Mouse (Mus musculus): ENCODE data around the gene Tnip3. TPM values are rescaled to one million over a fixed set of nuclear protein-coding genes. Genes with fewer than 3 reads are reported as not detected.
A peak's percentile ranks its signal among the peaks of the same experiment; 100 is the strongest.

Gene Tnip3
- polyA plus RNA-seq, 1 experiment from 2014 or later: not detected

DNA sequence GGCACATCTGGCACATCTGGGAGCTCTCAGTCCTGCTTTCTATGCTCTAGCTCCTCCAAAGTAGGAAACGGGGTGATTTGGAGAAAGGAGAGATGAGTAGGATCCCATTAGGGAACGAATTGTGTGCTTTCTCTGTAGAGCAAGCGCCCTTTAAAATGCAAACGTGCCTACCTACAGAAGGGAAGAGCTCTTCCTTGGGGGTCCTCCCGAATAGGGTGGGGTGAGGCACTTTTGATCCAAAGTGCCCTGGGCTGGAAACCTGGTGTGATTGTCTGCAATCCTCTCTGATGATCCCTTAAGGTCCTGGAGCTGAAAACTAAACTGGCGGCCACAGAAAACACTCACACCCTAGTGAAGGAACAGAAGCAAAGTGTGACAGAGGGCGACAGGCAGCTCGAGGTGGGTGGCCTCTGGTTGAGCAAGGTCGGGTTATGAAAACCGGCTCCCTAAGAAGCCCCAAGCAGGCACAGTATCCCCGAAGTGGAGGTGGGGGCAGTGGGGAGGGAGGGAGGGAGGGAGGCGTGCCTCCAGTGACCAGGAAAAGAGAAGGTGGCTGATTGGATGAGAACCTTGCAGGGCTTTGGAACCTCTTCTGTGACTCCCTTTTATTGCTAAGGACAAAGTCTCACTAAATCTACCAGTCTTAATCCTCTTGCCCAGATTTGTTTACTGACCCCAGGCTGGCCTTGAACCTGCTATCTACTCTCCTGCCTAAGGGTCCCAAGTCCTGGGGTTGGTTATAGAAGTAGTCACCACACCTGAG, 72.1 kb downstream of the Tnip3 start:
- no peak overlapping the region for H3K27ac ChIP-seq (ENCODE audit: low read depth, low read length)
- no peak for DNase-seq (ENCODE audit: low spot score)
- H3K36me3 ChIP-seq (ENCODE audit: control insufficient read depth, insufficient read depth, low read length): no peaks in the 10 kb centered on the region
- H3K4me1 ChIP-seq (ENCODE audit: control insufficient read depth, insufficient read depth, low read length): no peaks in the 10 kb centered on the region
- no peak overlapping the region for H3K4me2 ChIP-seq (ENCODE audit: low read depth)
- H3K27me3 ChIP-seq (ENCODE audit: control insufficient read depth, insufficient read depth, low read length): no peaks in the 10 kb centered on the region
- ATAC-seq (ENCODE audit: insufficient read depth, low FRiP score, low TSS enrichment): no peak
- no peak overlapping the region for H3K9ac ChIP-seq (ENCODE audit: low read length)
- H3K9me3 ChIP-seq (ENCODE audit: control insufficient read depth, low read length): no peaks in the 10 kb centered on the region
- no peak overlapping the region for H3K4me3 ChIP-seq (ENCODE audit: low read depth, low read length)
- WGBS: 22% methylated on average over 12 of the region's 12 CpGs

DNA sequence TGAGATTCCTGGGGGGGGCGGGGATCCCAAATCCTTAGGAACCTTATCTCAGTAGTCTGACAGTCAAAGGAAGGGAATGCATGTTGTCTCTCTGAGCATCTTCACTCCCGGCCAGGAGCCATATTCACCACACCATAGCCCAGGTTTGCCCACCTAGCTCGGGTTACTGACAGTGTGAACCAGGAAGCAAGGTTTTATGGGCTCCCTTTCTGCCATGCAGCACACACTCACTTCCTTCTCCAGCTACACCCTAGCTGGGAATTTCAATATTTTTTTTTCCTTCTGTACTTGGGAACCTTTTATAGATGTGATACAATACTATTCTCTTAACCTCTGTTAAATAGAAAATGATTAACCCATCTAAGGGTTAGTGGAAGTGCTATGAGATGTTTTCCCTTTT, 73.4 kb downstream of the Tnip3 start:
- Histone ChIP-seq H3K9ac (ENCODE audit: low read length) (no peak overlapping the region), H3K4me1 (ENCODE audit: control insufficient read depth, insufficient read depth, low read length) (no peaks in the 10 kb centered on the region), H3K27ac (ENCODE audit: low read depth, low read length) (no peak overlapping the region), H3K27me3 (ENCODE audit: control insufficient read depth, insufficient read depth, low read length) (no peaks in the 10 kb centered on the region), H3K9me3 (ENCODE audit: control insufficient read depth, low read length) (no peaks in the 10 kb centered on the region), H3K4me3 (ENCODE audit: low read depth, low read length) (no peak overlapping the region), H3K4me2 (ENCODE audit: low read depth) (no peak overlapping the region), H3K36me3 (ENCODE audit: control insufficient read depth, insufficient read depth, low read length) (no peaks in the 10 kb centered on the region)
- no peak for DNase-seq (ENCODE audit: low spot score)
- no peak for ATAC-seq (ENCODE audit: insufficient read depth, low FRiP score, low TSS enrichment)
- 82% methylated on average over 3 of the region's 3 CpGs for WGBS

DNA sequence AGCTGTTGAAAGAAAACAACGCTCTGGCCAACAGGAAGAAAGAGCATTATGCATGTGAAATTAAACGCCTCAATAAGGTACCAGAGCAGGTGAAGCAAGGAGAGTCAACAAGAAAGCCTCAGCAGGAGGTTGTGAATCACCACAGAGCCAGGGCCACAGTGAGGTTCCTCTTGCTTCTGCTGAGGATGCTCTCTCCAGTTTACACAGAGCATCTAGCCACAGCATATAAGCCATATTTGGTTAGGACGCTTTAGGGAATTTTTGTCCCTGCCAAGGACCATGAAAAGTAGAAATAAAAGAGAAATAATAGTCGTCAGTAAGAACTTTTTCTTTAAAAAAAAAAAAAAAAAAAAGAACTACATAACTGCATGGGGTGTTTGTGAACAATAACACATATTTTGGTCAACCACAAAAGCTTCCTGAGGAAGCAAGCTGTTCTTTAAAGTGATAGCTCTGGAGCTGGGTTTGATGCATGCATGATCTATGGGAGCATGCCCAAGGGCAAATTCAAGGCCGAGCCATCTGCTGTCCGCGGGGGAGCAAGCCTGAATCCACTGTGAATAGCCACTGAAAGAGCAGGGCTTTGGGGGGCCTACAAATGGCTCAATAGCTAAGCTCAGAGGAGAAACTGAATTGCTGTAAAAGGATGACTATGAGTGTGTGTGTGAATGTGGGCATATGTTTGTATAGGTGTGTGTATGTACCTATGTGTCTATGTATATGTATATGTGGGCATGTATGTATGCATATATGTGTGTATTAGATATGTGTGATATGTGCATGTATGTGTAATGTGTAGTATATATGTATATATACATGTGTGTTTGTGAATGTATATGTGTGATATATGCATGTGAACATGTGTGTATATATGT, 75.0 kb downstream of the Tnip3 start:
- H3K9ac ChIP-seq (ENCODE audit: low read length): no peak overlapping the region

DNA sequence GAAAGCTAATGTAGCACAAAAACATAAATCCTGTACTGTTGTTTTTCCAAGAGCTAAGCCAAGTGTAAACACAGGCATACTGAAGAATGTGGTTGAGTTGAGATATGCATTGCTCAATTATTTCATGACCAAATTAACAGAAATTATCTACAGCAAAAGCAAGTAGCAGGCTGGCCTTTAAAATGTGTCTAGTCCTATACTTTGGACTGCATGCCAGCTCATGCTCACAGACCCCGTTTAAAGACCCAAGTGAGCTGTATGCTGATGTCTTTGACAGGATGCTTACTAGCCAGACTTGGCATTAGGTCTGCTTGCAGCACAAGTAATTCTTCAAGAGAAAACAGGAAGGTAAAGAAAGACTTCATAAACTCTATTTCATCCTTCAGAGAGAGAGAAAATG, 75.8 kb downstream of the Tnip3 start:
- 75% methylated on average over 1 of the region's 1 CpGs for WGBS
- DNase-seq (ENCODE audit: low spot score) (no peak), ATAC-seq (ENCODE audit: insufficient read depth, low FRiP score, low TSS enrichment) (no peak)
- Histone ChIP-seq H3K4me2 (ENCODE audit: low read depth) (no peak overlapping the region), H3K4me1 (ENCODE audit: control insufficient read depth, insufficient read depth, low read length) (no peaks in the 10 kb centered on the region), H3K27me3 (ENCODE audit: control insufficient read depth, insufficient read depth, low read length) (no peaks in the 10 kb centered on the region), H3K36me3 (ENCODE audit: control insufficient read depth, insufficient read depth, low read length) (no peaks in the 10 kb centered on the region), H3K4me3 (ENCODE audit: low read depth, low read length) (no peak overlapping the region), H3K27ac (ENCODE audit: low read depth, low read length) (no peak overlapping the region), H3K9ac (ENCODE audit: low read length) (no peak overlapping the region), H3K9me3 (ENCODE audit: control insufficient read depth, low read length) (no peaks in the 10 kb centered on the region)

More for the DNA sequence above, 75.0 kb downstream of the Tnip3 start:
- WGBS: 28% methylated on average over 7 of the region's 7 CpGs
- Histone ChIP-seq H3K27ac (ENCODE audit: low read depth, low read length) (0 out of 2 replicates have a peak overlapping the region, but pooled peaks have one; percentile 39), H3K36me3 (ENCODE audit: control insufficient read depth, insufficient read depth, low read length) (no peaks in the 10 kb centered on the region), H3K4me3 (ENCODE audit: low read depth, low read length) (no peak overlapping the region), H3K4me2 (ENCODE audit: low read depth) (no peak overlapping the region), H3K27me3 (ENCODE audit: control insufficient read depth, insufficient read depth, low read length) (no peaks in the 10 kb centered on the region), H3K4me1 (ENCODE audit: control insufficient read depth, insufficient read depth, low read length) (no peaks in the 10 kb centered on the region), H3K9me3 (ENCODE audit: control insufficient read depth, low read length) (no peaks in the 10 kb centered on the region)
- ATAC-seq (ENCODE audit: insufficient read depth, low FRiP score, low TSS enrichment) (peak; percentile 71), DNase-seq (ENCODE audit: low spot score) (peak; percentile 29)

DNA sequence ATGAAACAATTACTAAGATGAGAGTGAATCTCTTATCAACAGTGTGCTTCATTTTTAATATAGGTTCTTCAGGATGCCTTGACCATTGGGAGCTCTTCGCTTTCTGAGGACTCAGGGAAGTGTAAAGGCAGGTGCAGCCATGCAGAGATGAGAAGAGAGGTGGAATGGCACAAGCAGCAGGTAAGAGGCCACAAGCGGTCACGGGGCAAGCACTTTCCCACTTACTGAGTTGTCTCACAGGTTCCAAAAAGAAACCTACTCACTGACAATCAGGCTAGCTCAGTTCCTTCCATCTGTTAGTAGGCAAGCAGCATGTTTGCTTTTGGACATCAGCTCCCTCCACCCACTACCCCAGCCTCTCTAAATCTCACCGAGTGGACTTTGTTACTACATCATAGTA, 80.7 kb downstream of the Tnip3 start:
- Histone ChIP-seq H3K4me1 (ENCODE audit: control insufficient read depth, insufficient read depth, low read length) (no peaks in the 10 kb centered on the region), H3K9ac (ENCODE audit: low read length) (no peak overlapping the region), H3K27me3 (ENCODE audit: control insufficient read depth, insufficient read depth, low read length) (no peaks in the 10 kb centered on the region), H3K4me3 (ENCODE audit: low read depth, low read length) (no peak overlapping the region), H3K4me2 (ENCODE audit: low read depth) (no peak overlapping the region), H3K9me3 (ENCODE audit: control insufficient read depth, low read length) (no peaks in the 10 kb centered on the region), H3K36me3 (ENCODE audit: control insufficient read depth, insufficient read depth, low read length) (no peaks in the 10 kb centered on the region), H3K27ac (ENCODE audit: low read depth, low read length) (no peak overlapping the region)
- no peak for ATAC-seq (ENCODE audit: insufficient read depth, low FRiP score, low TSS enrichment)
- no peak for DNase-seq (ENCODE audit: low spot score)
- WGBS: 85% methylated on average over 4 of the region's 4 CpGs

DNA sequence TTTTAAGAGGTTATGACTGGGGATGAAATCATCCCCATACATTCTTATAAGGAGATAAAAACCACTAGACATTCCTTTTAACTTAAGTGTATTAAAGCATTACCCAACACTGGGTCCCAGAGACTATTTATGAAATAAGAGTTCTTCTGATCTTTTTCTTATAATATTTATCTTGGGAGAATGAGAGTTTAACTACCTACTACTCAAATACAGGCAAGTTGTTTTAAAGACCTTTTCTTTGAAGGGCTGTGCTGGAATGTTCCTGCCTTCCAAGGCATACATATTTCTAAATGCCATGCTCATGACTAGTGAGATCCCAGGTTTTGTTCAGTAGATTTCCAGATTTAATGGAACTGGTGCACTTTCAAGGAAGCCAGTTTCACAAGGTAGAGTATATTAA, 81.8 kb downstream of the Tnip3 start:
- H3K4me2 ChIP-seq (ENCODE audit: low read depth): no peak overlapping the region
- no peaks in the 10 kb centered on the region for H3K27me3 ChIP-seq (ENCODE audit: control insufficient read depth, insufficient read depth, low read length)
- no peaks in the 10 kb centered on the region for H3K36me3 ChIP-seq (ENCODE audit: control insufficient read depth, insufficient read depth, low read length)
- no peak for ATAC-seq (ENCODE audit: insufficient read depth, low FRiP score, low TSS enrichment)
- no peak overlapping the region for H3K27ac ChIP-seq (ENCODE audit: low read depth, low read length)
- H3K9me3 ChIP-seq (ENCODE audit: control insufficient read depth, low read length): no peaks in the 10 kb centered on the region
- H3K9ac ChIP-seq (ENCODE audit: low read length): no peak overlapping the region
- no peaks in the 10 kb centered on the region for H3K4me1 ChIP-seq (ENCODE audit: control insufficient read depth, insufficient read depth, low read length)
- H3K4me3 ChIP-seq (ENCODE audit: low read depth, low read length): no peak overlapping the region
- DNase-seq (ENCODE audit: low spot score): no peak

DNA sequence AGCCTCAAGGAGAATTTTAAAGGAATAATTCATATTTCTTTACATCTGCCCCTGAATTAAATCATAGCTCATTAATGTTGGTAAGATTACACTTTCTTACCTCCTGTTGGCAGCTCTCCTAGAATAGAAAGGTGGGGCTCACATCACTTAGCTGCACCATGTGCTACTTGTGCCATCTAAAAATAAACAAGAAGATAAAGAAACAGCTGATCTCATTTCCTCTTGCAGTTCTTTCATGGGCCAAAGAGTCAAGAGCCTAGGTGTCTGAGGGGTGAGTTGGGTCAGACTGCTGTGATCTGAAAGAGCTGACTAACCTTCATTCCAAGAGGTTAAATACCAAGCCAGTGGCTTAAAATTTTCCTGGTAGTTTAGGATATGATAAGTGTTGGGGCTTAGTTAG, 86.7 kb downstream of the Tnip3 start:
- no peak for ATAC-seq (ENCODE audit: insufficient read depth, low FRiP score, low TSS enrichment)
- Histone ChIP-seq H3K27ac (ENCODE audit: low read depth, low read length) (no peak overlapping the region), H3K9me3 (ENCODE audit: control insufficient read depth, low read length) (no peaks in the 10 kb centered on the region), H3K4me3 (ENCODE audit: low read depth, low read length) (no peak overlapping the region), H3K9ac (ENCODE audit: low read length) (no peak overlapping the region), H3K27me3 (ENCODE audit: control insufficient read depth, insufficient read depth, low read length) (no peaks in the 10 kb centered on the region), H3K4me2 (ENCODE audit: low read depth) (no peak overlapping the region), H3K4me1 (ENCODE audit: control insufficient read depth, insufficient read depth, low read length) (no peaks in the 10 kb centered on the region), H3K36me3 (ENCODE audit: control insufficient read depth, insufficient read depth, low read length) (no peaks in the 10 kb centered on the region)
- DNase-seq (ENCODE audit: low spot score): no peak

DNA sequence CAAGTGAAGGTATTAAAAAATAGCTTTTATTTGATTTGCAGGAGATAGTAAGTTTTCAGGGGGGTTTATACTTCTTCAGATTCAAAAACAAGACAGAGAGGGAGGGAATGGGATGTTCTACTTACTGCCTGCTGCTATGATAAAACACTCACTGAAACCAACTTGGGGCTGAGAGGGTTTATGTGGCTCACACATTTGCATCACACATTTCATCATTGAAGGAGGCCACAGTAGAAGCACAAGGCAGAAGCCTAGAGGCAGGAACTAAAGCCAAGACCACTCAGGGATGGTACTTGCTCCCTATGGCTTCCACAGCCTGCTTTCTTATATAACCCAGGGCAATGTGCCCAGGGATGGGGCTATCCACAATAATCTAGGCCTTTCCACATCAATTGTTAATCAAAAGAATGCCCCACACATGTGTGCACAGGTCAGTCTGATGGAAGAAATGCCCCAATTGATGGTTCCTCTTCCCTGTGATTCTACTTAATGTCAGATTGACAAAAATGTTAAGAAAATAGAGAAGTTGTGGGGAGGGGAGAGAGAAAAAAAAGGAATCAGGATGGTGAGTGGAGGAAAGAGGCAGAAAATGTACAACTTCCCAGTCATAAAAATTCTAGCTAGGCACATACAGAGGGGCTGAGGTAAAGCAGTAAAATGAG, 88.9 kb downstream of the Tnip3 start:
- no peak overlapping the region for H3K4me3 ChIP-seq (ENCODE audit: low read depth, low read length)
- no peaks in the 10 kb centered on the region for H3K27me3 ChIP-seq (ENCODE audit: control insufficient read depth, insufficient read depth, low read length)
- no peak overlapping the region for H3K27ac ChIP-seq (ENCODE audit: low read depth, low read length)
- no peak overlapping the region for H3K9ac ChIP-seq (ENCODE audit: low read length)
- H3K4me2 ChIP-seq (ENCODE audit: low read depth): no peak overlapping the region
- no peak for ATAC-seq (ENCODE audit: insufficient read depth, low FRiP score, low TSS enrichment)
- no peaks in the 10 kb centered on the region for H3K36me3 ChIP-seq (ENCODE audit: control insufficient read depth, insufficient read depth, low read length)
- DNase-seq (ENCODE audit: low spot score): no peak
- H3K4me1 ChIP-seq (ENCODE audit: control insufficient read depth, insufficient read depth, low read length): no peaks in the 10 kb centered on the region
- H3K9me3 ChIP-seq (ENCODE audit: control insufficient read depth, low read length): no peaks in the 10 kb centered on the region
